Mouse (Mus musculus): ENCODE measurements around the gene Mctp1.
A peak's percentile ranks its signal among the peaks of the same experiment; 100 is the strongest.

The Mctp1 gene

DNA sequence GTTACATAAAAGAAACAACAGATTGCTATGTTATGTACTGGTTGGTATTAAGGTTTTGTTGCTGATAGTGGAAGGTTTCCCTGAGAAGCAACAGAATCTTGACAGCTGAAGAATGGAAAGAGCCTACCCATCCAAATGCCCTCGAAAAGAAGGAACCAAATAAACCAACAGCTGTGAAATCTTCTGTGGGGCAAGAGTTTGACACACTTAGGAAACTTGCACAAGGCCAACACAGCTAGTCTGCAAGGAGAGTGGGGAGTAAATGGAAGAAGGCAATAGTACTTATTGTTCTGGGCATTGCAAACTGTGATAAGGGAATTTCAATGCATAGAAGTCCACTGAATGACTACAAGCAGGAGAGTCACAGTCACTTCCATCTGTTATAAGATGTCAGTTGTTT is 236.2 kb downstream of the Mctp1 start:
- no peak for DNase-seq

DNA sequence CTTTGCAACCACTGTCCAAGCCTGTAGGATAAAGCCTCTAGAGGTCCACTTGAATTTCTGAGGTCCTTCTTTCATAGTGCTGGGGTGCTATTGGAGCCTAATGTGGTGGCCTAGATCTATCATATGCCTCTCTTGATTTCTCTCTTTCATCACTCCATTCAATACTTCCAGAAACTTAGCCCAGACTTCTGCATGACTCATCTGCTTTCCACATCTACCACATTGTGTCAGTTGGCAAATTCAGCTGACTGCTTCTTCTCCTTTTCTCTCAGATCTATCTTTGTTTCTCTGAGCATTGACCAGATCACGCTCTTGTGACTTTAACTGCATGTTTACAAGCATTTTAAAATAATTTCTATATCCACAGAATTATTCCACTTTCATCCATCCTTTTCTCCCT is 249.4 kb downstream of the Mctp1 start:
- DNase-seq: no peak

DNA sequence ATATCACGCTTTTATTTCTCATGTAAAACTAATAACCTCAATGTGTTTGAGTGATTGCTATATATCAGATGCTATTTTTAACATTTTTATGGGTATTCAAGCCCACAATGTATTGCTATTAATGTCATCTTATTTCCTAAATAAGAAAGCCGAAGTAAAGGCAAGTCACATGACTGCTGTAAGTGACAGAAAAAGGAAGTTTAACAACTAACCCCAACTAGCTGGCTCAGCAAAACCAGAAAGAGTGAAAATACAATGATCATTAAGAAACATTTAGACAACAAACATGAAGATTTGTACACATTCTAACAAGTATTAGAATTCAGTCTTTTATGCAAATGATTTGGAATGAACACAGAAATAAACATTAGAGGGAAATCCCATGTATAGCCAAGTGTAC is 253.9 kb downstream of the Mctp1 start:
- DNase-seq: no peak

DNA sequence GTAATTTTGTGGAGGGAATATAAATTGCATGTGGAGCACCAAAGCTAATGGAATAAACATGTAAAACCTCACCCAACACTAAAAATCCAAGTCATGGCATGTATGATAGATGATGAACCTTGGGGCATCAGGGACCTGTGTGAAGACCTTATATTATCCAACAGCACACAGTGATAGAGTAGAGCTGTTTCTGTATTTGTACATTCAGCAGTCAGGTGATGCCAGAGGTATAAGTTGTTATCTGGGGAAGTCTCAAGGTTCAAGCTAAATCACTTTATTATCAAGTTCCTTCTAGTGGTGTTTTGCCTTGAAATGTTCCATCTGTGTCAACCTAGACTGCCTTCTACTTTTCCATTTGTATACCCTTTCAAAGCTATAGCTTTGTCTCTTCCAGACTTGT is 275.2 kb downstream of the Mctp1 start:
- no peak for DNase-seq

DNA sequence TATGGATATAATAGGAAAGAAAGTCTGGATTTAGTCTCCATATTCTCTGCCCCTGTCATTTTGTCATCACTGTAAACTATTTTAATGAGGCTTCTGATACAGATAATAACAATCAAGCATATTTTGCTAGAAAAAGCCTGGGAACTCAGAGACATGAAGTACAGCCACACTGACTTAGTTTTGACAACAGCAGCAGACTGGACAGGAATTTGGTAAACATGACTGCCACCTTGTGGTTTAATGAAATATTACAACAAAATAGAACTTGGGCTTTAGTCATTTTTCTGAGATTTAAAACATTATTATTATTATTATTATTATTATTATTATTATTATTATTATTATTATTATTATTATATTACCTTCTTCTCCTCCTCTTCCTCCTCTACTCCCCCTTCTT is 297.0 kb downstream of the Mctp1 start:
- DNase-seq: peak; percentile 8 to 65

DNA sequence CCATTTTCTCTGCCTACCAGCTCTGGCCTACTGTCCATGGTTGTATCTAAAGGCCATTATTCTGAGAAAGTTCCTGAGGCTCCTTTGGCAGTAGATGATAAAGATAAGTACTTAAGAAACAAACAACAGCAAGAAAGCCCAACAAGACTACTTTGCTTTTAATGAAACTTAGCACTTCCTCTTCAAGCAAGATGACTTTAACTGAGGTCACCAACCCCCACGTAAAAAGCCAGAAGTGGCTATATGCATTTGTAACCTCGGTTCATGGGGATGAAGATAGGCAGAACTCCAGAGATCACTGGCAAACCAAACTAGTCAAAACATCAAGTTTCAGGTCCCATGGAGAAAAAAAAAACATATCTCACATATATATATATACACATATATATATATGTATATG is 305.0 kb downstream of the Mctp1 start:
- no peak for DNase-seq

DNA sequence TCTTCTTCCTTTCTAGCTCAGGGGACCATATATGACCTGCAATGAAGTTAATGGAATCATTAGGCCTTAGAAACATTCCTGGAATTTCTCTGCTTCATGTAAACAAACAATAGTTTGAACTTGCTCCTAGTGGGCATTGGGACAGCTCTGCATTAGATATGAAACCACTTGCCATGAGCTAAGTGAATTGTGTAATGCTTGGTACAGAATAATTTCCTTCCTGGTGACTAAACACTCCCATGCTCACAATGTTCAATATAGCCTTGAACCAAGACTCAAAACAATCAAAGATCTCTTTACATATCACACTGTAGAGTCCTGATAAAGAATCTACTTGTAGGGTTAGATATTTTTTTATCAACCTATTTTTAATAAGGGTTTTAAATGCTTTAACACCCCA is 305.8 kb downstream of the Mctp1 start:
- DNase-seq: no peak

DNA sequence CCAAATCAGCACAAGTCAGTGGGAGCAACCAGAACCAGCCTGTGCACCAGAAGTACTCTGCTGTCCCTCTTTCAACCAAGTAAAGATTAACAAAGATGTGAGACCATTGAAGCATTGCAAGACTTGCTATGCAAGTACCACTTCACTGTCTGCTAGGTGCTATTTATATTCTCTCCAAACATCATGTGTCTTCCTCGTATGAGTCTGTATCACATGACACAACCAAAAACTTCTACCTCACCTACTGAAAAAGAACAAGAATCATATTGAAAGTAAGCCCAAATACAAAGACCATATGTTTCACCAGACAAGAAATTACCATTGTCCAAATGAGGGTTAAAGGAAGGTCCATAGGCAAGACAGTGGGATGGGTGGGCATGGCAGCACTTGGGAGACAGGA is 306.4 kb downstream of the Mctp1 start:
- no peak for DNase-seq

DNA sequence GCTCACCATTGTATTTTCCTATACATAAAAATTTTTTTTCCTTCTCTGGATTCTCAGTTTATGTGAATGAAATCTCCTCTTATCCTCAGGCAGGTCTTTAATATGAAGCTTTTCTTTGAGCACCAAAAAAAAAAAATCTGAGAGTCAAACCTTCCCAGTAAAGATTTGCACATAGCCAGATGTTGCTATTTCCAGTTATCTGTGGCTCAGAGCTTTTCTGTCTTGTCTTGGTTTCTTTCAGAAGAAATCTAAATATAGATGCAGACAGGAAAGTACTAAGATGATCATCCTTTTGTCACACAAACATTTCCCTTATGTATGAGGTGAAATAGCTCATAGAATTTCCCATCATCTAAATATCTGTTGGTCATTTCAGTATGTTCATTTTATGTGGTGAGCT is 349.7 kb downstream of the Mctp1 start:
- no peak for DNase-seq

DNA sequence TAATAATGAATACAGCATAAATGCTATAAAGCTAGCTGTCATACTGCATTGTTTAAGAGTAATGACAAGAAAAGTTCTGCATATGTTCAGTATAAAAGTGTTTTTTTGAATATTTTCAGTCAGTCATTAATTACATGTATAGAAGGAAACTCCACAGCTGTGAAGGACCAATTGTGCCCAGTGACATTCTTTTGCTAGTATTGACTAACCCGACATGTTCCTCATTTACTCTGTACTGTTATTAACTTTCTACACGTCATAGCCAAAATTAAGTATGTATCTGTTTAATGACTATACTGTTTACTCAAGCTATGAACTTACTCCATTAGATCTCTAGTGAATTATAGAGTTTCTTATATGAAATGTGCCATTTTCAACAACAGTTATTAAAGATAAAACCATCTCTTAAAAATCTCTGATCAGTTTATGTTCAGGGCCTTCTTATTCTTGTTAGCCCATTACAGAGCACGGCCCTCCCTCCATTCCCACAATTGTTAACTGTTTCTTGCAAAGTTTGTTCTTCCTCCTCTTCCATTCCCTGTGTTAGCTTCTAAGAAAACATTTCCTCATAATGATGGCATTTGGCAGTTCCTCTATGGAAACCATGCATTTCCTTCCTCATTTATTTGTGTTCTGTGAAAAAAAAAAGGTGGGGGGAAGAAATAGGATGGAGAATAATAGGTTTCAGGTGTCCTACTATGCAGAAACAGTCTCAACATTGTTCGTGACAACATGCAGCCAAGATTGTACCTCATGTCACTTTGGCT is 366.5 kb downstream of the Mctp1 start:
- DNase-seq: no peak

DNA sequence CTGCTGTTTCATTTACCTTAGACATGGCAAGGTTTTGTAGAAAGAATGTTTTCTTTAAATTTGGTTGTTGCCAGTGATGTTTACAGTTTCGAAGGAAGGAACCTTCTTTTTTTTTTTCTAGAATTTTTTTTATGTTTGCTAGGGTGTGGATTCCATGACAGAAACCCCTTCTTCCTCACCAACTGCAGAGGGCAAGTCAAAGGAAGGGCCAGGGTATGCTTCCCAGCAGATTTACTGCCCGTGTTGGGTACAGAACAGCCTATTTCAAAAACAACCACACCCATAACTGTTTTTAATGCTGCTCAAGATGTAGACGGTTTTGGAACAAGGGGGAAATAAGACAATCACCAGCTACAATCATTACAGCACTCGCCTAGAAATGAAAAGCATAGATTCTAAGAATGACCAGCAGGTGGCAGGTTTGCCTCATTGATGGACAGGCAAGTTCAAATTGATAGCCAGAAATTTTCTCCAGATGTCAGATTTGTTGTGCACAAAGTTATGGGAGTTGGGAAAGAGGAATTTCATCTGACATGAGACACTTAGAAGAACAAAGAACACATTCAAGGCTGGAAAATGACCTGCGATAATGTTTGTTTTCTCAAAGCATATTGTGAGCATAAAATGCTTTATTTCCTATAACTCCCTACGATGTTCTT is 375.6 kb downstream of the Mctp1 start:
- peak; percentile 64 to 76 for DNase-seq

DNA sequence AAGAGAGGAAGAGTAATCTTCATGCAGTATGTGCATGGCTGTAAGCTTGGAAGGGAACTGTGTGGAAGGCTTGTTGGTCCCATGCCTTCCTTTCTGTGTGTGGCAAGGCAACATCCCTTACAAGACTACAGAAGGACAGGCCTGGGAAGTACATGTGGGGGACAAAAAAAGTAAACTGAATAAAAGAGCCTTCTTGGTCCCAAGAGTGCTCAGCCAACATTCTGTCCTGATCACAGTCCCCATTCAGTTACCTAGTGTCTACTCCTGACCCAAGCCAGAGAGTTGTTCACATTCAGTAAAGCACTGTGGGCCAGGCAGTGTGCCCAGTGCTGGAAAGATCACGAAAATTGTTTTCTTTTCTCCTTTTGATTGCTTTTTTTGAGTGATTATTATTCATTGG is 415.3 kb downstream of the Mctp1 start:
- peak in 1 of 2 experiments; percentile 10 for DNase-seq

DNA sequence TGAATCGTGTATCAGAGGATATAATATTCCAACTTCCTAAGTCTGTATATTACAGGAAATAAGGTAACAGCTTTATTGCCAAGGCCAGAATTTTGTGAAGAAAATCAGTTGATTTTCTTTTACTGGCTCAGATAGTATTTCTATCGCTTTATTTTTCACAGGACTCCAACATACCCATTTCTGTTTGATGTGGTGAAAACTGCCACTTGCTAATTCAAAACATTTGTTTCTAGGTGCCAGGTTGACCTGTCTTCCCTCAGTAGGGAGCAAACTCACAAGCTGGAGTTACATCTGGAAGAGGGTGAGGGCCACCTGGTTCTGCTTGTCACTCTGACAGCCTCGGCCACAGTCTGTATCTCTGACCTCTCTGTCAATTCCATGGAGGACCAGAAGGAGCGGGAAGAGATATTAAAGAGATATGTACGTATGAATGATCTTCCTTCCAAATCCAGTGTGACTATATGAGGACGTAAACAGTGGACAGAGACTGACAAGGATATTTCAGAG is 416.8 kb downstream of the Mctp1 start:
- DNase-seq: no peak

DNA sequence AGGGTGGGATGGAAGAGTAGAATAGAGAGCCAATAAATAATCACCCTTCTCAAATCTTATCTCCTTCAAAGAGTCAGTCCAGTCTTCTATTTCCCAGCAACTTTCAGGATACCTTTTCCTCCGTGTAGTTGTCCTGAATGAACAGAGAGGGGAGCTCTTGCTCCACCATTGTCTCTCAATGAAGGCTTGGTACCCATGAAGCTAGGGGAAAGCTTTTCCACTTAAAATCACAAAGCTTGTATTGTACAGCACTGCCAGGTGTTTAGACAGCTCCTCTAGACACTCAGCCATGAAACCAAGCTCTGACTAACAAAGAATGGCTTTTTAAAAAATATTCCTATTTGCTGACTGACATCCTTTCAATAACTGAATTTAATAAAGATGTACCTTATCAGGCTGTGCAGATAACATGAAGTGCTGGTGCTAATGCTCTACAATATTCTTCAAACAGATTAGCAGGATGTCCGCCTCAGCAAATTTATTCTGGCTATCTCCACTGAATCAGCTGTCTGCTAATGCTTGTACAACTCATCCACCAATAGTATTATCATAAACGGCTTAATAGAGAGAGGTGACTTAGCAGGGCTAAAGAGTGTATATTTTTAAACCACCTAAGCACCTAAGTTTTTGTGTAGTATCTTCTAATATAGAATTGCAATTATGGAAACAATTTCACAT is 417.9 kb downstream of the Mctp1 start:
- DNase-seq: peak; percentile 4 to 18

DNA sequence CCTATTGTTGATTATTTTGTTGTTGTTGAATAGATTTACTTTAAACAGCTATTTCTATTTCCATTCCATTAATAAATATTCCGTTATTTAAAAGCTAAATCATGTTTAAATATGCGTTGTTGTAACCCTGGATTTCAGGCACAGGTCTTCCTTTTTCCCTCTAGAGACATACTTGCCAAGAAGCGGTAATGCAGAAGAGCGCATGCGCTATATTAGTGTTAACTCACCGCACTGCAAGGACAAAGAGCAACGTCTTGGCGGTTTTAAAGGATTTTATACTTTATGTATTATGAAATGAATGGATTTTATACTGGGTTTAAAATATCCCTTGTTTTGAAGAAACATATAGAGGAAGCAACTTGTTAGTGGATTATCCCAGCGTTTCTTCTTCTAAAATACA is 418.6 kb downstream of the Mctp1 start:
- no peak for DNase-seq

DNA sequence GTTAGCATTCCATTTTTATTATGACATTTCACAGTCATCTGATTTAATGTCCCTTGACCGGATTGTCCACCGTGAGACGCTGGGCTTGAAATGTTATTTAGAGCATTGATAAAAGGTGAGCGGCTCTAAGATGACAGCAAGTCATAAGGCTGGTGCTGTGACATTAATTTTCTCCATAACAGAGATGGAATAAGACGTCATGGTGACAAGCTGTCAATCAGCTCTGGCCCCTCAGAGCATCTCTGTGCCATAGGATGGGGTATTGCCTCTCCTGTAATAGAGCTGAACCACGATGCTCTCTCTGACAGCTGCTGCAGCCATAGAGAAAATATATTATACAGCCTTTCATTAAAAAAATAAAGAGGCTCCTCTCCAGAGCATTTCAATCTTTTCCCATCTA is 419.5 kb downstream of the Mctp1 start:
- no peak for DNase-seq

DNA sequence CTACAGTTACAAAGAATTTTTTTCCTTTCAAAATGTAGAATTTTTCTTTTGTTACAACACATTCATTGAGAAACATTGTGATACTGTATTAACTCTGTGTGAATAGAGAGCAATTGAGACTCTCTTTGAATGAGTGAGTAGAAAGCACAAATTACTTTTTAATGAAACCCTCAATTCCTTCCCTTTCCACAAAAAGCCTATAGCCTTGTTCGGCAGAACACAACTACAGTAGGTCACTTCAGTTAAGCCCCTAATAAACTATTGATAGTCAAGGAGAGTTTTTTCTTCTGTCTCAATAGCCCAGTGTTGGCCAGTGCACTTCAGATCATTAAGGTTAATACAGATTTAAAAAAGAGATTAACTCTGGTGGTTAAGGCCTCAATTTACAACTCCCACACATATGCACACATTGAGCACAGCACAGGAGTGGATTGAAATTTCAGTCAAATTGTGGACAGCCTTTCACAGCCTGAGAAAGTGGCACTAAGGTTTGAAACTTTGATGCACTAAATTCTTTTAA is 424.6 kb downstream of the Mctp1 start:
- no peak for DNase-seq

DNA sequence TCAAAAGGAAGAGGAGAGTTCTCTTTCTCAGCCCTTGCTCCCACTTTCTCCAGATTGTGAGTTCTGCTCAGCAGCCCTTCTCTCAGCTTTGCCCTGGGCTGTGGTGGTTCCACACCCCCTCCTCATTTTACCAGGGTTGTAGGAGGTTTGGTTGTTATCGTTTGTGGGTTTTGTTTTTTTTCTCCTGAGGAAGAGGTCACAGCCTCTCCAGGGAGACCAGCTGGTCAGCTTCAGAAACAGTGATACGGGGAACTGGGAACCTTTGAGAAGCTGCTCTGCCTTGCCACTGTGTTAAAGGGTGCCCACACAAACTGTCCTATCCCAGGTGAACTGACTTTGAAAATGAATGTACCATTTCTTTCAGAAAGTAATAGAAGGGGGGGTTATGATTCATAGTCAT is 425.5 kb downstream of the Mctp1 start:
- DNase-seq: no peak

DNA sequence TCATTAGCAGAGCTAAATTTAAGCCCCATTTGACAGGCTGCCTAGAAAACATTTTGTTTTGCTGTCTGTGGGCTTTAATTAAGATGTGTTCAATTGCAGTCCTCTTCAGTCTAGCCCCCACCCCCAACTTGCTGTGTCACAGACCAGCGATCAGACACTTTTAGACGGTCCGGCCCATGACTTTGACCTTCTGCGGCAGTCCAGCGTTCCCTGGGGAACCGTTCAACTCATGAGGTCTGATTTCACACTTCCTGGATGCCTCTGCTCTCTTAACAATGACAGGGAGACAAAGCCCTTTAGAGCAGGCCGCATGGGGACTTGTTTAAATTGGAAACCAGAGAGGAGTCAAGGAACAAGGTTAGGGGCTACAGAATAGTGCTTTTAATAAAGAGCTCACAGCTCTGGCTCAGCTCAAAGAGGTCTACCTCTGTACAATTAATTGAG is 426.2 kb downstream of the Mctp1 start:
- DNase-seq: peak; percentile 18 to 33

DNA sequence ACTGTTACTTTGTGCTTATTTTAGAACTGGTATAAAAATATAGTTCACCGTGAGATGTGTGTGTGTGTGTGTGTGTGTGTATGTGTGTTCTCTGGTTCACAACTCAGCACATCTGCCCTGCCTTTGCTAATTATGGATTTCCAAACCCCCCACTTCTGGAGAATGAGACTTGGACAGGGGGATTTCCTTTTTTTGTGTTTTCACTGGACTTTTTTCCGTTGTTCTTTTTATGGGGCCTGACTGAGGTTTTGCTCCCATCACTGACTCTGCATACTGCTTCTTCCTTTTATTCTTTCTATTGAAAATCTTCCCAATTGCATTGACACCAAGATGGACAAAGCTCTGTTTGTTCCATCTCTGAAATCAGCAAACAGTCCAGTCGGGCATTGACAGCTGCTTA is 438.7 kb downstream of the Mctp1 start:
- DNase-seq: no peak

DNA sequence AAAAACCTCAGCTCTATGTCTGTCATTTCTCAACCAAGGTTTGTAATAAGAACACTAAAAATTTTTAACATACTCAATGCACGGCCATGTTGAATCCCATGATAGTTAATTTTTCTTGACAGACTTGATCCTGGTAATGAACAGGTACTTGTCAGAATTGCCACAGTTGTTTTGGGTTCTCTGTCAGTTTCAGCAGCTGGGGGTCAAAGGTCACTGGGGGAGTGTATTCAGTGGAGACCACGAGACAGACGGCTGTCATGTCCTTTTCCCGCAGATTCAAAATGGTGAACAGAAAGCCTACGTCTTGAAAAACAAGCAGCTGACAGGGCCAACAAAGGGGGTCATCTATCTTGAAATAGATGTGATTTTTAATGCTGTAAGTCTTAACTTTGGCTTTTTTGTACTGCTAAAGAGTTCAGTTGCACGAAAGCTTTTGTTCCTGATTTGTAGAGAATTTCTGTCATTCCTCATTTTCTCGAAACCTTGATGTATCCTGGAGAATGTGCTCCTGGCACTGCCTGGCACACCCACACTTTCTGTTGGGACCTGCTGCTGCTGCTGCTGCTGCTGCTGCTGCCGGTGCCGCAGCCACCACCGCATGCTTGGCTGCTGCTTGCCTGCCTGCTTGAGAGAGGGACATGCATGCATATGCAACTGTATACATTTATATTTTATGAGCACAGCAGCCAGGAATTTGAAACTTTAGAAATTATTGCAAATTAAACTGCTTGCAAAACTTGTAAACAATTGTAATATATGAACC is 440.8 kb downstream of the Mctp1 start:
- no peak for DNase-seq

DNA sequence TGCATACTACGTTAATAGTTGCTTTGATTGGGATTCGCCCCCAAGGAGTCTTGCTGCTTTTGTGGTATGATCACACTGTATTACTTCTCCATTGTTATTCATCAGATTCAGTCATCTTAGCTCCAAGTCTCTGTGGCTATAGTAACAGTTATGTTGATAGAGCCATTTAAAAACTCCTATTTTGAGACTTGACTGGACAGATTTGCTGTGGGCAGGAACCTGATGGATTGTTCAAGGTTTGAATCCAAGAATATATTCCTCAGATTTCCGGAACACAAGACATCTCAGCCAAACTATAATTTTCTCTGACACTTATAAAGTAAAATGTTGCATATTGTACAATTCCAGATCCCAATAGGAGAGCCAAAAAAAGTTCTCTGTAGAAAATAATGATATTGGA is 443.4 kb downstream of the Mctp1 start:
- DNase-seq: no peak

DNA sequence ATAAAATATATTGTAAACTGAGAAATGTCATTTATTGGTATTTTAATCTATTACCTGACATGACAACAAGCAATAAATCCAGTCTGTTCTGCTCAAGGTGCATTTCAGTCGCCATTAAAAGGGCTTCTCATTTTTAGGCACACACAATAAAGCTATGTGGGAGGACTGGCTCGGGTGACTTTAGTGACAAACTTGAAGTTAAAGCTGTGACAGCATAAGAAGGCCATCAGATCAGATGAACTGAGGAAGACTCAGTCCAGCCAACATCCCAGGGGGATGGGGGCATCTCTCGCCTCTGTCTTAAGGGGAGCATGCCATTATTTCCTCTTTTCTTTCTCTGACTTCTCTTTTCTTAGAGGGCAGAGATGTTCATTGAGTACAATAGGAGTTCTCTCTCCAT is 453.7 kb downstream of the Mctp1 start:
- no peak for DNase-seq

Data from cerebellum, postnatal 10 days (tissue).